Mouse (Mus musculus): ENCODE results near the gene L3mbtl3. TPM values are rescaled to one million over a fixed set of nuclear protein-coding genes. Genes with fewer than 3 reads are reported as not detected.

Gene L3mbtl3
- polyA plus RNA-seq, 1 experiment from 2014 or later = 24.7 TPM

DNA sequence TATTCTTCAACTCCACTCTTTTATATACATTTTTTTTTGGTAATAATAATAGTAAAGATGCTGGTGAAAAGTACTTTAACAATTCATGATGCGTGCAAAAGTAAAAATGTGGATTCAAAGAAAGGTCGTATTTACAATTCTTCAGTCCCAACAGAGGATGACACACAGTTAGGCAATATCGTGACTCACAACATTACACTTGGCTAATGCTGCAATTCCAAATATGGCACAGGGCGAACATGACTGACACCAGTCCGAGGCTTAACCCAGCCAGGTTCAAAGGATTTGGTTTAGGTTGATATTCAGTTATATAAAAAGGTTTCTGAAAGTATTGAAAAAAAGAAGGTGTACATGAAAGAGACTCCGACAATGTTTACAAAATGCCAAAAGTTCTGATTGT lies 100.4 kb downstream of the L3mbtl3 start:
- Histone ChIP-seq H3K4me3 (replicated peaks) (no peak overlapping the region), H3K9ac (no peak overlapping the region), H3K27me3 (no peaks in the 10 kb centered on the region), H3K4me2 (no peak overlapping the region), H3K4me1 (no peaks in the 10 kb centered on the region), H3K36me3 (replicated peaks) (peaks cover 53% of the 10 kb centered on the region), H3K9me3 (no peaks in the 10 kb centered on the region), H3K27ac (no peak overlapping the region)
- ATAC-seq (ENCODE audit: low FRiP score) = no peak
- 94% methylated on average over 6 of the region's 6 CpGs for WGBS

DNA sequence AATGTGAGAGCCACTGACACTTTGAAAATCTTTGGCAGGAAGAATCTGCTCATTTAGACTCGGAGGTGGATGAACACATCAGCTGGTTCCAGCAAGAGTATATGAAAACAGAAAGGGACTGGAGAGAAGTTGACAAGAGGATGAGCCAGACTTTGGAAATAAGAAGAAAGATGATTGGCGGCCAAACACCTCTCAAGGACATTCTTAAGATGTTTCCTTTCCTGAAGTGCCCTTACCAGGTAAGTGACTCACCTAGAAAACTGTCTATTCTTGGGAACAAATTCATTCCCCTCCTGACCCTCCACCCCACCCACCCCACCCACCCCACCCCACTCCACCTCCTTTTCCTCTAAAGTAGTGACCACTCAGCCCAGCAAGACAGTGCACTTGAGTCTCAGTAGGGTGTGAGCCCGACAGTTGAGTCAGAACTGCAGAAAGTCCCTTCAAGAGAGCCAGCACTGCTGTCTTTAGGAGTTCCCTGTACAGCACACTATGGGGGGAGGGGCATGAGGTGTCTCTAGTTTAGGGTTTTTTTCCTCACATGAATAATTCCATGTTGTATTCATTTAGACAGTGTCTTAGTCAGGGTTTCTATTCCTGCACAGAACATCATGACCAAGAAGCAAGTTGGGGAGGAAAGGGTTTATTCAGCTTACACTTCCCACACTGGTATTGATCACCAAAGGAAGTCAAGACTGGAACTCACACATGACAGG lies 111.9 kb downstream of the L3mbtl3 start:
- Histone ChIP-seq H3K4me2 (no peak overlapping the region), H3K27me3 (no peaks in the 10 kb centered on the region), H3K9me3 (no peaks in the 10 kb centered on the region), H3K27ac (no peak overlapping the region), H3K36me3 (replicated peaks) (no peaks in the 10 kb centered on the region), H3K4me1 (no peaks in the 10 kb centered on the region), H3K9ac (no peak overlapping the region), H3K4me3 (replicated peaks) (no peak overlapping the region)
- no peak for ATAC-seq (ENCODE audit: low FRiP score)
- WGBS = 80% methylated on average over 3 of the region's 3 CpGs

DNA sequence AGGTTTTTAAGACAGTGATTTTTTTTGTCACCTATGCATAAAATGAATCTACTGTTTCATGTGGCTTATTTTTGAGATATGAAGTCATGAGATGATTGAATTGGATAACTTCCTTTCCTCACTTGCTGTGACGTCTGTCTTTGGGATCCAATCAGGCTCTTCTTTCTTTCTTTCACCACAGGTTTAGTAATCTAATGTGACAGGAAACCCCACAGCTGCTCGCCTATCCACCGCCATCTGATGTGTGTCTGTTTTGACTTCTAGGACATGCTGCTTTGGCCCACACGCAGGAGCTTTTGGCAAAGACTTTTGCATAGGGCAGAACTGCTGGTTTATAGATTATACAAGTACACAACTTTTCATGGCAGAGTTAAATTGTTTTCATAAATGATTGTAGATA lies 115.9 kb downstream of the L3mbtl3 start:
- Histone ChIP-seq H3K27ac (no peak overlapping the region), H3K4me2 (no peak overlapping the region), H3K4me3 (replicated peaks) (no peak overlapping the region), H3K4me1 (no peaks in the 10 kb centered on the region), H3K36me3 (replicated peaks) (no peaks in the 10 kb centered on the region), H3K9me3 (no peaks in the 10 kb centered on the region), H3K9ac (no peak overlapping the region), H3K27me3 (no peaks in the 10 kb centered on the region)
- WGBS = 85% methylated on average over 4 of the region's 4 CpGs
- no peak for ATAC-seq (ENCODE audit: low FRiP score)

DNA sequence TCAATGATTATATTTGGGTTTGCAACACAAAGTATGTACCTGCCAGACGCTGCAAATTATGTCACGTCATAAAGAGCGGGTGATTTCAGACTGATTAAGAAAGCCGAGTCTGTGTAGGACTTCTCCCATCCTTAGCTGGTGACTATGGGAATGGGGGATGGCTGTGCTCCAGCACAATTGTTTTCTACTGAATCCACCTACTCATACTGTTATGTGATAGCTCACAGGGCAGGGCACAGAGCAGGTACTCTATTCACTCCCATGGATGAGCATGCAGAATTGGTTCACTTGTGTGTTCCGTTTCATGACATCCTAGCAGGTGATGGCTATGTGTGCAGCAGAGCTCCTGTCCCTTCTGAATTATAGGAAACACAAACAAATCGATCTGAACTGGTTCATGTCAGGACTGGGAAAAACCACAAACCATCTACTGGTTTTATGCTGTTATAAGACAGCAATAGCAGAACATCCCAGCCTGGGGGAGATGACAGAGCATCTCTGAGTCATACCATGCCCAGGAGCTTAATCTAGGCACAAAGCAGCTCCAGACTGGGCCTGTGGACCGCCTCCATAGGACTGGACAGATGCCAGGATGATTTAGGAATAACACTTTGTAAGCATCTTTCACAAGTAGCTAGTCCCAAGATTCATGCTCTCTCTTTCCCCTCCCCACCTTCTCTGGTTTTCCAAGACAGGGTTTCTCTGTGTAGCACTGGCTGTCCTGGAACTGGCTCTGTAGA lies 126.2 kb downstream of the L3mbtl3 start:
- no peak overlapping the region for H3K4me2 ChIP-seq
- no peak overlapping the region for H3K4me3 ChIP-seq (replicated peaks)
- H3K9me3 ChIP-seq = no peaks in the 10 kb centered on the region
- H3K36me3 ChIP-seq (replicated peaks) = no peaks in the 10 kb centered on the region
- H3K9ac ChIP-seq = no peak overlapping the region
- no peak overlapping the region for H3K27ac ChIP-seq
- ATAC-seq (ENCODE audit: low FRiP score) = no peak
- H3K4me1 ChIP-seq = no peaks in the 10 kb centered on the region
- H3K27me3 ChIP-seq = no peaks in the 10 kb centered on the region
- WGBS = 90% methylated on average over 7 of the region's 7 CpGs

DNA sequence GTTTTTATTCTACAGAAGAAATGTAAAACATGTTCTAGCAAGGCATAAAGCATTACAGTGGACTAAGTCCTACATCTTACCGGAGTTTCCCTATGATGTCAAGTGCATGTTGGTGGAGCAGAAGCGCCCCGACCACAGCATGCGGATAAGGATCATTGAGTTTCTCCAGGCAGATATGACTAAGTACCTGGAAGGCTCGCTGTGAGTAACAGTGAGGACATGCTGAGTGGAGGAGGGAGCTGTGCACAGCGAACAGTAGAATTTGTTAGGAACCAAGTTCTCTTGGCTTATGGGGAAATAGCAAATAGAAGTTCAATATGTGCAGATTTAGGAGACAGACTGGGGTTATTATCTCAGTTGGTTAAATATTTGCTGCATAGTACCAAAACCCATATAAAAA lies 131.3 kb downstream of the L3mbtl3 start:
- ATAC-seq (ENCODE audit: low FRiP score) = no peak
- Histone ChIP-seq H3K4me3 (replicated peaks) (no peak overlapping the region), H3K4me2 (no peak overlapping the region), H3K9me3 (no peaks in the 10 kb centered on the region), H3K27me3 (no peaks in the 10 kb centered on the region), H3K4me1 (no peaks in the 10 kb centered on the region), H3K9ac (no peak overlapping the region), H3K36me3 (replicated peaks) (no peaks in the 10 kb centered on the region), H3K27ac (no peak overlapping the region)
- 88% methylated on average over 6 of the region's 6 CpGs for WGBS

DNA sequence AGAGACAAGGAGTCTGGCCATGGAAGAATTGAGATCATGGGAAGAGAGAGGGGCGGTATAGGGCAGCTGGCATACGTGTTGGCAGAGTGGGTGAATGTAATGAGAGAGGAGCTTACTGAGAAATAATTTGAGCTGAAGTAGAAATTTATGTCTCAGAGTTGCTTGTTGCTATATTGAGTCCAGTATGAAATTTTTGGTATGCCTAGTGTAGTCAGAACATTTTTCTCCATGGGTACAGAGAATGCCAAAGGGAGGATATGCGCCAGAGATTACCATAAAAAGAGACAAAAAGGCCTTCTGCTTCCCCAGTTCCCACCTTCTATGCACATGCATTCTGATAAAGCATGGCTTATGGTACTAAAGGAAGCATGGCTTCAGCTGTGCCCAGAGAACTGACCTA lies 132.6 kb downstream of the L3mbtl3 start:
- 89% methylated on average over 3 of the region's 3 CpGs for WGBS
- Histone ChIP-seq H3K9me3 (no peaks in the 10 kb centered on the region), H3K27me3 (no peaks in the 10 kb centered on the region), H3K36me3 (replicated peaks) (no peaks in the 10 kb centered on the region), H3K9ac (no peak overlapping the region), H3K4me3 (replicated peaks) (no peak overlapping the region), H3K4me2 (no peak overlapping the region), H3K4me1 (no peaks in the 10 kb centered on the region), H3K27ac (no peak overlapping the region)
- no peak for ATAC-seq (ENCODE audit: low FRiP score)

DNA sequence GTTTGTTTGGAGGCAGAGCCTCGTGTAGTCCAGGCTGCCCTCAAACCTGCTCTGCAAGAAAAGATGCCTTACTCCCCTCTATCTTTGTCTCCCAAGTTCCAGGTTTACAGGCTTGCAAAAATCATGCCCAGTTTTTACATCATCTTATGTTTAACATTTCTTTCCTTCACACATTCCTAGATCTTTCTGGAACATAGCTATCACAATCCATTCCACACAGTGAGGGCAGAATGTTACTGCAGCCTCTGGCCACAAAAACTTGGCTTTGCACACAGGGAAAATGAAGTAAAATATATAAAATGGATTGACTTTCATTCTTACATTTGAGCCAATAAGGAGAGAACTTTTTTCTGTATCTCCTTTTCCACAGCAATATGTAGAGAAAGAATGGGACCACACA lies 136.7 kb downstream of the L3mbtl3 start:
- no peaks in the 10 kb centered on the region for H3K36me3 ChIP-seq (replicated peaks)
- WGBS = 81% methylated on average over 1 of the region's 1 CpGs
- no peak overlapping the region for H3K27ac ChIP-seq
- no peaks in the 10 kb centered on the region for H3K9me3 ChIP-seq
- H3K4me2 ChIP-seq = no peak overlapping the region
- no peak overlapping the region for H3K9ac ChIP-seq
- H3K4me3 ChIP-seq (replicated peaks) = no peak overlapping the region
- H3K27me3 ChIP-seq = no peaks in the 10 kb centered on the region
- no peak for ATAC-seq (ENCODE audit: low FRiP score)
- no peaks in the 10 kb centered on the region for H3K4me1 ChIP-seq

DNA sequence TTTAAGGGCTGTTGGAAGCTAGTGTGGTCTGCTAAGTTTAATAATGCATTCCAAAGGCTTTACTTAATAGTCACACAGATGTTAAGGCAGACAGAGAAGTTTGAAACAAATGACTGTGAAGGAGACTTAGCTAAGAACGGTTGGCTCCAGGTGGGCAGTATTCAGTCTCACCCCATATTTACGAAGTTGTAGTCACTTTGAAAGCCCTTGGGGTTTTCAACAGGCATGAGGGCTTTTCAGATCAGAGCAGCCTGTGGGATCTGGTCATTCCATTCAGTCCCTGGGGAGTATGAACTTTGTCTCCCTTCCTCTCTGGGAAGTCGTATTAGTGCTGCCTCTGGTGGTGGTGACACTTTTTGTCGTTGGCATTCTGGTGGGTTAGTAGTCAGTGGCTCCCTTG lies 137.2 kb downstream of the L3mbtl3 start:
- Histone ChIP-seq H3K27me3 (no peaks in the 10 kb centered on the region), H3K27ac (no peak overlapping the region), H3K9ac (no peak overlapping the region), H3K4me2 (no peak overlapping the region), H3K4me1 (no peaks in the 10 kb centered on the region), H3K9me3 (no peaks in the 10 kb centered on the region), H3K4me3 (replicated peaks) (no peak overlapping the region), H3K36me3 (replicated peaks) (no peaks in the 10 kb centered on the region)
- 55% methylated on average over 4 of the region's 4 CpGs for WGBS
- no peak for ATAC-seq (ENCODE audit: low FRiP score)

DNA sequence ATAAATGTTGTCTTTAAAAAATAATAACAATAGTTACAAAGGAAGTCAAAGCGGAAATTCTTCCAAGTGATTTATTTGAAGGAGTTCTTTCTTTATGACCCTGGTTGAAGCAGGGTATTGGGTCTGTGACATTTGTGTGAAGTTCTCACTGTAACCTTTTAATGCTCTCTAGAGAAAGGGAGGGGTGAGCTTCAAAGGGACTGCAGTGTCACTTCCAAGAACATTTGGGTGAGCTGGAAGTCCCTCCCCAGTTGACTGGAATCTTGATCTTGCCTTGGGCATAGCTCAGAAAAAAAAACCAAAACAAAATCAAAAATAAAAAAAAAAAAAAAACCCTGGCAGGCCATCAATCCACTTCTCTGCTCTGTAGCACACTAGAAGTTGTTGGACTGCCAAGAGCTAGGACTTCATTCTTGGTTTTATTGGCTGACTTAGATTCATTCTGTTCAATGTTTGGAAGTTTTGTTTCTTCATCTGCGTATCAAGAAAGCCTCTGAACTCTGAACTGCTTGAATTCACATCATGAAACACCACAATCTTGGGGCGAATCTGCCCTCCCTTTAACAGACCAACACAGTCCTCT lies 143.6 kb downstream of the L3mbtl3 start:
- no peak for ATAC-seq (ENCODE audit: low FRiP score)
- no peak overlapping the region for H3K4me2 ChIP-seq
- H3K4me3 ChIP-seq (replicated peaks) = no peak overlapping the region
- no peaks in the 10 kb centered on the region for H3K27me3 ChIP-seq
- no peaks in the 10 kb centered on the region for H3K4me1 ChIP-seq
- no peaks in the 10 kb centered on the region for H3K36me3 ChIP-seq (replicated peaks)
- H3K9me3 ChIP-seq = no peaks in the 10 kb centered on the region
- H3K27ac ChIP-seq = no peak overlapping the region
- WGBS = 89% methylated on average over 3 of the region's 3 CpGs
- no peak overlapping the region for H3K9ac ChIP-seq

DNA sequence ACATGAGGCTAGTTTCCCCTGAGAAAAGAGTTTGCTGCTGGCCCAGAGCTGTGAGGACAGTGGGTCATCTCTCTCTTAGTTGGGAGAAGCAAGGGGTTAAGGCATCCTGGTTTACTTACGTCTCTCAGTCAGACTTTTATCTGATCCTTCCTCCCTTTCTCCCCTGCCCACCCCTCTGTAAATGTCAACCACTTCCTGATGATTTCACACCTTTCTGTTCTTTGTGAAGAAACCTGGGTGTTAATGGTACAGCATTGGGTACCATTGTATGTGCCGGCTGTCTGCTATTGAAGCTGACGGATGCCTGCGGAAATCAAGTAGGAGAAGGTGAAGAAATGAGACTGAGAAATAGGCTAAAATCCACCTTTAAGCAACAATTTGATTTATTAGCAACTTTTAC lies 146.3 kb downstream of the L3mbtl3 start, which contains the start of gene Samd3:
Gene Samd3 (plus strand): TSS at position 220 of the 400 bp plus-strand sequence.
- H3K4me1 ChIP-seq = no peaks in the 10 kb centered on the region
- H3K36me3 ChIP-seq (replicated peaks) = no peaks in the 10 kb centered on the region
- WGBS = 73% methylated on average over 4 of the region's 4 CpGs
- no peak within 1 kb of the TSS for H3K27ac ChIP-seq
- H3K9me3 ChIP-seq = no peaks in the 10 kb centered on the region
- no peak within 1 kb of the TSS for H3K4me3 ChIP-seq (replicated peaks)
- H3K9ac ChIP-seq = no peak within 1 kb of the TSS
- H3K4me2 ChIP-seq = no peak within 1 kb of the TSS
- ATAC-seq (ENCODE audit: low FRiP score) = no peak
- H3K27me3 ChIP-seq = no peaks in the 10 kb centered on the region

DNA sequence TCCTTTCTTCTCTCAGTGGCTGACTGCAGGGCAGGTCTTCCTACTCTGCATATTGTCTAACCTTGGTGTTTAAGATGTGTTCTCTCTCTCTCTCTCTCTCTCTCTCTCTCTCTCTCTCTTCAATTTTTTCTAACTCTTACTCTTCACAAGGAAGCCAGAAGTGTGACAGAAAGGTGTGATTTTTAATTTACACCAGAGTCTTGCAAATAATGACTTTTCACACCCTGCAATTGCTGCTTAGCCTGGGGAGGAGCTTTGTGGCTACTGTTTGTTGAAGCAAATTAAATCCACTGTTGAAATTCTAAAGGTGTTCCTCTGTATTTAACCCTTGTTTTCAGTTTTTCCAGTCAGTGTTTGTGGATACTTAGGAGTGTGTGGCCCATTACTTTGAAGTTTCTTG lies 147.6 kb downstream of the L3mbtl3 start:
- H3K4me1 ChIP-seq = no peaks in the 10 kb centered on the region
- ATAC-seq (ENCODE audit: low FRiP score) = peak; percentile 69; the same call in 1 of the 2 replicates
- no peaks in the 10 kb centered on the region for H3K27me3 ChIP-seq
- H3K36me3 ChIP-seq (replicated peaks) = no peaks in the 10 kb centered on the region
- no peak overlapping the region for H3K4me2 ChIP-seq
- no peak overlapping the region for H3K4me3 ChIP-seq (replicated peaks)
- no peak overlapping the region for H3K9ac ChIP-seq
- no peaks in the 10 kb centered on the region for H3K9me3 ChIP-seq
- no peak overlapping the region for H3K27ac ChIP-seq

DNA sequence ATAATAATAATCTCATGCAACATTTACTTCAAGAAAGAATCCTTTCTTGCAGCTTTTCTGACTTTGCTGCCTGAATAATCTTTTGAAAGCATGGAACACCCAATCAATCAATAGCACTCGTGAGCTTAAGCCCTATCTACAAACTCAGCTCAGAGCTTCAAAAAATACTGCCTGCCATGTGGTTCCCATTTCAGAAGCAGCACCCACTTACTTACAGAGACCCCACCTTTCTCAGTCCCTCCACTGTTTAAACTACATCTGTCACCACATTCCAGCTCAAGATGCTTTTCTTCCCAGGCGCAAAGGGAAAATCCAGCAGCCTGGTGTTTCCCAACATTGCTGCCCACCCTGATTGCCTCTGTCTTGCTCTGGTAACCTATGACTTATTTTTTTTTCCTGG lies 149.0 kb downstream of the L3mbtl3 start:
- Histone ChIP-seq H3K36me3 (replicated peaks) (no peaks in the 10 kb centered on the region), H3K27me3 (no peaks in the 10 kb centered on the region), H3K4me1 (no peaks in the 10 kb centered on the region), H3K4me3 (replicated peaks) (no peak overlapping the region), H3K4me2 (no peak overlapping the region), H3K27ac (0 out of 2 replicates have a peak overlapping the region, but pooled peaks have one; percentile 9), H3K9me3 (no peaks in the 10 kb centered on the region), H3K9ac (no peak overlapping the region)
- no peak for ATAC-seq (ENCODE audit: low FRiP score)
- WGBS = 76% methylated on average over 2 of the region's 2 CpGs

DNA sequence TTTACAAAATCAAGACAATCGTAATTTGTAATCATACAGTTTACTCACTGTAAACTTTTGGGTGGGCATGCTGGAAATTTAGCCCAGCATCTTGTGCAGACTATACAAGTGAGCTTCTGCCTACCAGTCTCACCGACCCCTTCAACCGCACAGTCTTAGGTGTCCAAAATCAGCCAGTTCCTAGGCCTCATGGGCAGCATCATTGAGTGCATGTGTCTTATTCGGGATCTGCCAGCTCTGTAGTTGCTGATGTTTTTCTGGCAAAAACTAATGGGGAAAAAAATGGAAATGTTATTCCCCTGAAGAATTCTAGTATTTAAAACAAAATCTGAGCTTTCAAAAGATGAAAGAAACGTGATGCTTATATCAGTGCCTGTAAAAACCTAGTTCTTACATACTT lies 149.5 kb downstream of the L3mbtl3 start:
- no peak overlapping the region for H3K27ac ChIP-seq
- WGBS = 91% methylated on average over 5 of the region's 5 CpGs
- no peak overlapping the region for H3K4me3 ChIP-seq (replicated peaks)
- no peaks in the 10 kb centered on the region for H3K27me3 ChIP-seq
- no peaks in the 10 kb centered on the region for H3K9me3 ChIP-seq
- ATAC-seq (ENCODE audit: low FRiP score) = no peak
- no peaks in the 10 kb centered on the region for H3K4me1 ChIP-seq
- H3K4me2 ChIP-seq = no peak overlapping the region
- H3K36me3 ChIP-seq (replicated peaks) = no peaks in the 10 kb centered on the region
- no peak overlapping the region for H3K9ac ChIP-seq

Data from forebrain, embryonic 12.5 days (tissue).